Mouse (Mus musculus) thymus, adult 2 months (tissue): ENCODE measurements around the gene Aftph.

Source experiments
- CTCF ChIP-seq: fragments of 200-500 bp; IDR thresholded peaks from 2 replicates; pipeline ENCODE4 v1.5.1; 2012; ENCODE audit warnings: mild to moderate bottlenecking, control low read depth, low read length, moderate library complexity, borderline replicate concordance; ENCODE audit not compliant: control insufficient read depth, poor library complexity, insufficient read depth; ENCODE audit errors: extremely low read depth
- POLR2A ChIP-seq: fragments of 200-500 bp; IDR thresholded peaks from 2 replicates; pipeline ENCODE4 v1.6.1; 2012; ENCODE audit warnings: mild to moderate bottlenecking, low read length, control low read depth, moderate library complexity; ENCODE audit not compliant: control insufficient read depth, poor library complexity, insufficient read depth; ENCODE audit errors: extremely low read depth

DNA sequence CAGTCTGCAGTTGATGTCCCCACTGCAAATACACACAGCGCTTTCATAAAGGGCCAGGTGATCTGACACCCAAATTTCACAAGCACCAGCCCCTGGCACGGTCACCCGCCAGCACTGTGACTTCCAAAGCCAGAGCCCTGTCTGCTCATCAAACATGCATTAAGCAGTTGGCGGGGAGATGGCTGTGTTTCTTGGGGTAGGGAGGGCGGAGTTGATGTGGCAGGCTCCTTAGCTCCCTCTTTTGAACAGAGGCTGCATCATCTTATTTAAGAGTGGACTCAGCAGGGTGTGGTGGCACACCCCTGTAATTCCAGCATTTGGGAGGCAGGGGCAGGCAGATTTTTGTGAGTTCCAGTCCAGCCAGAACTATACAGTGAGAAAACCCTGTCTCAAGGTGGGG is 91.9 kb downstream of the Aftph start:
- TF ChIP-seq CTCF (no peak), POLR2A (no peak)
